Mouse (Mus musculus): ENCODE results near the gene Gabarap. TPM values are rescaled to one million over a fixed set of nuclear protein-coding genes. Genes with fewer than 3 reads are reported as not detected.
A peak's percentile ranks its signal among the peaks of the same experiment; 100 is the strongest.

Gabarap gene
- total RNA-seq, 2 experiments from 2014 or later, result 170 to 180 TPM

GRCm38 (mm10) chr11:69966860-69967517 is 24.0 kb upstream of the Gabarap start:
- intact Hi-C loops (cut with DNase I; ENCODE audit: low total_unique reads), result no loop called here
- DNase-seq, result no peak

GRCm38 (mm10) chr11:69968793-69969192 is 22.1 kb upstream of the Gabarap start:
- DNase-seq, result no peak
- intact Hi-C loops (cut with DNase I; ENCODE audit: low total_unique reads), result no loop called here

- no peak for DNase-seq
- intact Hi-C loops (cut with DNase I; ENCODE audit: low total_unique reads), result no loop called here
Measured at GRCm38 (mm10) chr11:69970222-69970621, 20.7 kb upstream of the Gabarap start.

GRCm38 (mm10) chr11:69970775-69971174 is 20.2 kb upstream of the Gabarap start:
- no peak for DNase-seq
- intact Hi-C loops (cut with DNase I; ENCODE audit: low total_unique reads), result no loop called here

- no peak for DNase-seq
- intact Hi-C loops (cut with DNase I; ENCODE audit: low total_unique reads), result no loop called here
Measured at GRCm38 (mm10) chr11:69974907-69975306, 16.0 kb upstream of the Gabarap start.

GRCm38 (mm10) chr11:69976271-69976670 is 14.7 kb upstream of the Gabarap start:
- intact Hi-C loops (cut with DNase I; ENCODE audit: low total_unique reads), result no loop called here

GRCm38 (mm10) chr11:69979827-69980195 is 11.1 kb upstream of the Gabarap start:
- intact Hi-C loops (cut with DNase I; ENCODE audit: low total_unique reads), result no loop called here

More at GRCm38 (mm10) chr11:69976271-69976670, 14.7 kb upstream of the Gabarap start:
- no peak for DNase-seq

GRCm38 (mm10) chr11:69980196-69981140 is 10.5 kb upstream of the Gabarap start:
- intact Hi-C loops (cut with DNase I; ENCODE audit: low total_unique reads), result no loop called here
- DNase-seq, result peak; percentile 92

More at GRCm38 (mm10) chr11:69979827-69980195, 11.1 kb upstream of the Gabarap start:
- no peak for DNase-seq

GRCm38 (mm10) chr11:69981141-69981762 is 9.7 kb upstream of the Gabarap start, which contains the start of gene Ctdnep1:
Gene Ctdnep1, plus strand, starts transcription at chr11:69981156.
- no peak for DNase-seq
- intact Hi-C loops (cut with DNase I; ENCODE audit: low total_unique reads), result no loop called here

GRCm38 (mm10) chr11:69982225-69982624 is 8.7 kb upstream of the Gabarap start, which contains the start of gene Elp5:
Gene Elp5, minus strand, starts transcription at chr11:69982517.
- intact Hi-C loops (cut with DNase I; ENCODE audit: low total_unique reads), result no loop called here
- no peak for DNase-seq

GRCm38 (mm10) chr11:69982877-69983276 is 8.1 kb upstream of the Gabarap start:
- intact Hi-C loops (cut with DNase I; ENCODE audit: low total_unique reads), result no loop called here
- DNase-seq, result peak; percentile 66

GRCm38 (mm10) chr11:69983377-69983776 is 7.6 kb upstream of the Gabarap start:
- intact Hi-C loops (cut with DNase I; ENCODE audit: low total_unique reads), result no loop called here
- DNase-seq, result peak; percentile 52

- intact Hi-C loops (cut with DNase I; ENCODE audit: low total_unique reads), result no loop called here
- no peak for DNase-seq
Measured at GRCm38 (mm10) chr11:69984431-69984830, 6.5 kb upstream of the Gabarap start.

GRCm38 (mm10) chr11:69989949-69990348 is 994 bp upstream of the Gabarap start:
- DNase-seq, result no peak
- intact Hi-C loops (cut with DNase I; ENCODE audit: low total_unique reads), result no loop called here

GRCm38 (mm10) chr11:69991711-69992110 is 768 bp downstream of the Gabarap start:
- DNase-seq, result no peak
- intact Hi-C loops (cut with DNase I; ENCODE audit: low total_unique reads), result no loop called here

GRCm38 (mm10) chr11:69992396-69992795 is 1.5 kb downstream of the Gabarap start:
- no peak for DNase-seq
- intact Hi-C loops (cut with DNase I; ENCODE audit: low total_unique reads), result no loop called here

- no peak for DNase-seq
- intact Hi-C loops (cut with DNase I; ENCODE audit: low total_unique reads), result no loop called here
Measured at GRCm38 (mm10) chr11:69992932-69993331, 2.0 kb downstream of the Gabarap start.

GRCm38 (mm10) chr11:69994401-69995090 is 3.6 kb downstream of the Gabarap start:
- intact Hi-C loops (cut with DNase I; ENCODE audit: low total_unique reads), result no loop called here
- DNase-seq, result no peak

GRCm38 (mm10) chr11:69995391-69995960 is 4.5 kb downstream of the Gabarap start, which contains the start of gene Phf23:
Gene Phf23, plus strand, starts transcription at chr11:69995777.
- peak; percentile 98 for DNase-seq
- intact Hi-C loops (cut with DNase I; ENCODE audit: low total_unique reads), result no loop called here
